Comparison of ENCODE assay signal across 24 mouse cellular contexts in genomic region chr11:68502408-68502807, GRCm38 (mm10). TPM values are rescaled to one million over a fixed set of nuclear protein-coding genes. Genes with fewer than 3 reads are reported as not detected.
DNase-seq lines count a peak whose midpoint lies in the region; ATAC-seq and TF ChIP-seq lines count a peak whose summit lies in the region.
"Had no signal": no experiment of that assay in that cellular context is flagged by ENCODE, and none has a peak within 500 bp of the region (broad histone marks: within the 10 kb centered on the region; RNA-seq: fewer than 3 reads in every experiment).

No protein-coding gene starts in this region.

- no peak for DNase-seq in liver, postnatal 0 days
- DNase-seq in liver, embryonic 11.5 days (ENCODE audit: low spot score), result no peak
- DNase-seq in MEL (ENCODE audit: low read depth, low spot score), result peak; percentile 40
- DNase-seq in splenic B cell, adult 2 months (ENCODE audit: low read depth, low spot score), result peak; percentile 58
- DNase-seq in urinary bladder, postnatal 10 days (ENCODE audit: low spot score), result no peak
- DNase-seq in ovary, adult 18-20 months (ENCODE audit: low spot score), result no peak
- DNase-seq: cerebellum, adult 9-11 months; heart, postnatal 4 days; kidney, postnatal 4 days; liver, embryonic 13.5 days; thymus, adult 2 months had no signal

- H3K27ac ChIP-seq in liver, postnatal 0 days (ENCODE audit: low read depth), result no peak overlapping the region
- H3K27ac ChIP-seq in liver, embryonic 11.5 days (ENCODE audit: low read depth, low read length), result no peak overlapping the region
- H3K27ac ChIP-seq in MEL (ENCODE audit: control insufficient read depth, low read depth, low read length) (peak overlapping the region; percentile 1; the same call in 1 of the 2 replicates), macrophage (peak overlapping the region; percentile 78)
- H3K27ac ChIP-seq: embryonic facial prominence, embryonic 12.5 days; forebrain, embryonic 15.5 days; hindbrain, postnatal 0 days; kidney, embryonic 15.5 days; limb, embryonic 10.5 days; liver, embryonic 13.5 days; stomach, embryonic 15.5 days had no signal

- no peak for TF ChIP-seq POLR2A in MEL (IDR thresholded peaks at IDR 0.05; ENCODE audit: control insufficient read depth in 1 of 2, insufficient read depth in 1 of 2, low read depth in 1 of 2, low read length in 2 of 2, poor library complexity in 1 of 2)

- H3K4me1 ChIP-seq in liver, postnatal 0 days (ENCODE audit: insufficient read depth), result peaks cover 10% of the 10 kb centered on the region
- peaks cover 3% of the 10 kb centered on the region for H3K4me1 ChIP-seq in liver, embryonic 11.5 days (replicated peaks; ENCODE audit: control insufficient read depth, insufficient read depth, low read length)
- peaks cover 28 to 39% of the 10 kb centered on the region in 2 experiments for H3K4me1 ChIP-seq in MEL (ENCODE audit: control insufficient read depth in 1 of 2, insufficient read depth in 2 of 2, low read length in 2 of 2)
- H3K4me1 ChIP-seq: embryonic facial prominence, embryonic 12.5 days; forebrain, embryonic 15.5 days had no signal

- TF ChIP-seq EP300 in liver, postnatal 0 days (IDR thresholded peaks at IDR 0.05; ENCODE audit: low read depth), result no peak
- TF ChIP-seq EP300 in MEL (IDR thresholded peaks at IDR 0.05; ENCODE audit: low read depth in 1 of 2, low read length in 2 of 2), result no peak

- H3K79me2 ChIP-seq in MEL (ENCODE audit: control insufficient read depth, insufficient read depth, low read length, poor library complexity), result no peaks in the 10 kb centered on the region
- H3K79me2 ChIP-seq in macrophage (ENCODE audit: inconsistent target), result peaks cover 45% of the 10 kb centered on the region

- H3K9me3 ChIP-seq in liver, postnatal 0 days (ENCODE audit: low read length), result no peaks in the 10 kb centered on the region
- H3K9me3 ChIP-seq in liver, embryonic 11.5 days (ENCODE audit: control insufficient read depth, low read length), result no peaks in the 10 kb centered on the region
- no peaks in the 10 kb centered on the region for H3K9me3 ChIP-seq in MEL (replicated peaks; ENCODE audit: insufficient read depth, low read length)
- H3K9me3 ChIP-seq: embryonic facial prominence, embryonic 12.5 days; forebrain, embryonic 15.5 days; G1E; kidney, embryonic 15.5 days; limb, embryonic 10.5 days; liver, embryonic 13.5 days; stomach, embryonic 15.5 days had no signal

- H3K27me3 ChIP-seq in liver, postnatal 0 days (ENCODE audit: insufficient read depth, low read length), result 0 out of 2 replicates have a peak, but pooled peaks cover 4% of the 10 kb centered on the region
- peaks cover 21% of the 10 kb centered on the region for H3K27me3 ChIP-seq in liver, embryonic 11.5 days (replicated peaks; ENCODE audit: control insufficient read depth, insufficient read depth, low read length)
- H3K27me3 ChIP-seq in MEL (ENCODE audit: control insufficient read depth in 1 of 2, insufficient read depth in 2 of 2, low read length in 2 of 2), result no peaks in the 10 kb centered on the region
- H3K27me3 ChIP-seq in splenic B cell, adult 2 months (ENCODE audit: control insufficient read depth, insufficient read depth, low read length, poor library complexity, severe bottlenecking), result no peaks in the 10 kb centered on the region
- H3K27me3 ChIP-seq: embryonic facial prominence, embryonic 12.5 days; forebrain, embryonic 15.5 days; kidney, embryonic 15.5 days; stomach, embryonic 15.5 days had no signal

- H3K9ac ChIP-seq in liver, postnatal 0 days (replicated peaks), result no peak overlapping the region
- H3K9ac ChIP-seq in liver, embryonic 11.5 days (ENCODE audit: low read depth, low read length), result no peak overlapping the region
- no peak overlapping the region for H3K9ac ChIP-seq in MEL (ENCODE audit: control insufficient read depth, low read depth, low read length, poor library complexity, severe bottlenecking)
- H3K9ac ChIP-seq: embryonic facial prominence, embryonic 12.5 days; forebrain, embryonic 15.5 days; kidney, embryonic 15.5 days; liver, embryonic 13.5 days; stomach, embryonic 15.5 days had no signal

- H3K4me2 ChIP-seq in liver, postnatal 0 days (ENCODE audit: low read depth, low read length), result no peak overlapping the region
- no peak overlapping the region for H3K4me2 ChIP-seq in liver, embryonic 11.5 days
- H3K4me2 ChIP-seq: embryonic facial prominence, embryonic 12.5 days; forebrain, embryonic 15.5 days had no signal

- no peaks in the 10 kb centered on the region for H3K36me3 ChIP-seq in liver, postnatal 0 days (replicated peaks; ENCODE audit: insufficient read depth, low read length)
- no peaks in the 10 kb centered on the region for H3K36me3 ChIP-seq in liver, embryonic 11.5 days (ENCODE audit: control insufficient read depth, insufficient read depth, low read length)
- H3K36me3 ChIP-seq in MEL (ENCODE audit: control insufficient read depth in 1 of 2, insufficient read depth in 2 of 2, low read length in 2 of 2) (peaks cover 0 to 25% of the 10 kb centered on the region in 2 experiments; a peak in 2 of 4 replicates), macrophage (ENCODE audit: inconsistent target) (no peaks in the 10 kb centered on the region; the same call in 1 of the 2 replicates)
- no peaks in the 10 kb centered on the region; the same call in 1 of the 2 replicates for H3K36me3 ChIP-seq in splenic B cell, adult 2 months (ENCODE audit: control insufficient read depth, insufficient read depth, low read length, poor library complexity, severe bottlenecking)
- H3K36me3 ChIP-seq: embryonic facial prominence, embryonic 12.5 days; forebrain, embryonic 15.5 days; G1E; kidney, embryonic 15.5 days; limb, embryonic 10.5 days; liver, embryonic 13.5 days; stomach, embryonic 15.5 days had no signal

- 38% methylated on average over 2 of the region's 2 CpGs for WGBS in liver, postnatal 0 days (ENCODE audit: insufficient replicate concordance)
- 53% methylated on average over 2 of the region's 2 CpGs for WGBS in liver, embryonic 11.5 days
- WGBS in macrophage (ENCODE audit: missing documents), result 34% methylated on average over 2 of the region's 2 CpGs

- peak; percentile 48; the same call in 1 of the 2 replicates for ATAC-seq in liver, postnatal 0 days
- no peak for ATAC-seq in liver, embryonic 11.5 days (replicated peaks; ENCODE audit: low FRiP score)
- ATAC-seq: CD4-positive, CD25-positive, alpha-beta regulatory T cell, adult 4 months; forebrain, embryonic 15.5 days; hindbrain, postnatal 0 days; intestine, postnatal 0 days; midbrain, embryonic 16.5 days had no signal

- H3K4me3 ChIP-seq in liver, postnatal 0 days (ENCODE audit: low read depth, low read length), result no peak overlapping the region
- no peak overlapping the region for H3K4me3 ChIP-seq in liver, embryonic 11.5 days (ENCODE audit: low read depth, low read length)
- no peak overlapping the region for H3K4me3 ChIP-seq in MEL (ENCODE audit: control insufficient read depth in 1 of 2, insufficient read depth in 1 of 2, low read depth in 2 of 2, low read length in 2 of 2)
- no peak overlapping the region for H3K4me3 ChIP-seq in macrophage (ENCODE audit: inconsistent target)
- H3K4me3 ChIP-seq: embryonic facial prominence, embryonic 12.5 days; forebrain, embryonic 15.5 days had no signal

- TF ChIP-seq CTCF in liver, postnatal 0 days (IDR thresholded peaks at IDR 0.05; ENCODE audit: low read depth), result no peak
- no peak for TF ChIP-seq CTCF in MEL (IDR thresholded peaks at IDR 0.05 in 2 of 3, conservative IDR thresholded peaks at IDR 0.05 in 1 of 3; ENCODE audit: control insufficient read depth in 1 of 3, insufficient read depth in 1 of 3, low read depth in 2 of 3, low read length in 3 of 3, poor library complexity in 1 of 3, severe bottlenecking in 1 of 3)

- no peak for TF ChIP-seq RAD21 in MEL (IDR thresholded peaks at IDR 0.05; ENCODE audit: low read depth, low read length)

TF ChIP-seq in MEL, 35 proteins besides CTCF, POLR2A, EP300 and RAD21 (continues in another document):
- TF ChIP-seq GABPA (IDR thresholded peaks at IDR 0.05; ENCODE audit: low read depth, low read length), result no peak
- no peak for TF ChIP-seq NELFE (IDR thresholded peaks at IDR 0.05; ENCODE audit: low read depth, low read length)
- TF ChIP-seq MYC (IDR thresholded peaks at IDR 0.05; ENCODE audit: low read depth, low read length), result no peak
- TF ChIP-seq CHD1 (IDR thresholded peaks at IDR 0.05; ENCODE audit: low read depth, low read length), result no peak
- TF ChIP-seq POLR2AphosphoS5 (IDR thresholded peaks at IDR 0.05; ENCODE audit: borderline replicate concordance, low read depth, low read length), result no peak
- no peak for TF ChIP-seq ETS1 (IDR thresholded peaks at IDR 0.05; ENCODE audit: low read depth, low read length)
- TF ChIP-seq CHD2 (IDR thresholded peaks at IDR 0.05; ENCODE audit: low read length), result no peak
- TF ChIP-seq TBP (IDR thresholded peaks at IDR 0.05; ENCODE audit: low read depth, low read length), result no peak
- TF ChIP-seq ZC3H11A (IDR thresholded peaks at IDR 0.05; ENCODE audit: low read depth, low read length), result no peak

RNA-seq across cellular contexts. Expression of gene Pik3r6, which starts 0.4 kb away (rescaled TPM):
- polyA plus RNA-seq in liver, postnatal 0 days (2015; fragmentation: Nextera tagmentation; extraction: Ambion mirVana), result 2.4 and 2.5 TPM in 2 replicates
- polyA plus RNA-seq in liver, embryonic 11.5 days (2014; fragmentation: Nextera tagmentation; extraction: Ambion mirVana), result 1.8 and 1.9 TPM in 2 replicates
- 0.36 and 0.42 TPM in 2 replicates for total RNA-seq in MEL (2012; rRNA removed)
- polyA plus RNA-seq in MEL (2012; ENCODE audit: insufficient read depth in 1 of 2, insufficient read length in 2 of 2, low read depth in 1 of 2, low replicate concordance in 2 of 2, missing spikeins in 1 of 2), result 1 to 10 TPM in 1 of 2 experiments, not detected in 1; 1.5 TPM
- total RNA-seq in macrophage (2018; cell fraction: chromatin; rRNA removed), result 100 to 1,000 TPM in 15 of 26 experiments, 10 to 100 TPM in 11; 40.3 to 163 (median 108) TPM
- total RNA-seq in macrophage (2018; cell fraction: cytosol; rRNA removed), result 10 to 100 TPM in 19 of 26 experiments, 1 to 10 TPM in 7; 6.1 to 19.6 (median 11.9) TPM
- 100 to 1,000 TPM in 1 of 26 experiments, 10 to 100 TPM in 25; 23.2 to 107 (median 61.3) TPM for total RNA-seq in macrophage (2018; cell fraction: nucleus; rRNA removed)
- polyA plus RNA-seq in macrophage (2018), result 6.7 to 17.9 TPM (median 11.0 TPM) in 3 replicates
- polyA plus RNA-seq: CD4-positive, CD25-positive, alpha-beta regulatory T cell, adult 4 months had no signal

RNA-seq across cellular contexts. Expression of gene Mfsd6l, which starts 53.6 kb away (rescaled TPM):
- polyA plus RNA-seq in liver, postnatal 0 days (2015; fragmentation: Nextera tagmentation; extraction: Ambion mirVana), result 0.12 TPM in 1 of 2 replicates, not detected in the other
- not detected in 2 replicates for polyA plus RNA-seq in liver, embryonic 11.5 days (2014; fragmentation: Nextera tagmentation; extraction: Ambion mirVana)
- total RNA-seq in MEL (2012; rRNA removed), result not detected in 2 replicates
- polyA plus RNA-seq in MEL (2012; ENCODE audit: insufficient read depth in 1 of 2, insufficient read length in 2 of 2, low read depth in 1 of 2, low replicate concordance in 2 of 2, missing spikeins in 1 of 2) (under 1 TPM in 1 of 2 experiments, not detected in 1; 0.04 TPM), macrophage (2018) (0.13 TPM in 1 of 3 replicates, not detected in the others)
- 10 to 100 TPM in 17 of 26 experiments, 1 to 10 TPM in 9; 3.0 to 18.9 (median 12.3) TPM for total RNA-seq in macrophage (2018; cell fraction: chromatin; rRNA removed)
- total RNA-seq in macrophage (2018; cell fraction: cytosol; rRNA removed), result 1 to 10 TPM in 1 of 26 experiments, under 1 TPM in 24, not detected in 1; 0.04 to 1.1 (median 0.19) TPM
- 10 to 100 TPM in 6 of 26 experiments, 1 to 10 TPM in 20; 1.9 to 15.3 (median 6.0) TPM for total RNA-seq in macrophage (2018; cell fraction: nucleus; rRNA removed)
- total RNA-seq: adrenal gland, postnatal 36 days had no signal
- polyA plus RNA-seq: CD4-positive, CD25-positive, alpha-beta regulatory T cell, adult 4 months; forebrain, embryonic 15.5 days; G1E; heart, embryonic 14.5 days; liver, embryonic 13.5 days had no signal

Comparison
In these comparisons a context has a peak if more than half of its experiments do, and no peak if none do; other contexts are left out.
1. DNase-seq: peak in MEL (single experiment) and splenic B cell, adult 2 months (single experiment); none in liver, postnatal 0 days (single experiment), liver, embryonic 11.5 days (single experiment), urinary bladder, postnatal 10 days (single experiment) and ovary, adult 18-20 months (single experiment).
2. H3K27ac ChIP-seq: peak in MEL (single experiment) and macrophage (single experiment); none in liver, postnatal 0 days (single experiment) and liver, embryonic 11.5 days (single experiment).